Mouse (Mus musculus): ENCODE results near the gene Rpl23a.
"Not testable (repeated sequence)": the region's sequence is repeated elsewhere in the genome, so short reads cannot be mapped to it uniquely, and the experiment has no call there.

Gene Rpl23a

GRCm38 (mm10) chr11:78184702-78185101 lies 1.3 kb upstream of the Rpl23a start:
- DNase-seq (ENCODE audit: low read depth, low spot score): not testable (repeated sequence)

GRCm38 (mm10) chr11:78183884-78184514 lies 615 bp upstream of the Rpl23a start:
- DNase-seq (ENCODE audit: low read depth, low spot score): no peak

- DNase-seq (ENCODE audit: low read depth, low spot score): no peak
Observed at GRCm38 (mm10) chr11:78182450-78182849, 934 bp downstream of the Rpl23a start.

GRCm38 (mm10) chr11:78181830-78182357 lies 1.5 kb downstream of the Rpl23a start:
- DNase-seq (ENCODE audit: low read depth, low spot score): no peak

GRCm38 (mm10) chr11:78180081-78180761 lies 3.2 kb downstream of the Rpl23a start:
- no peak for DNase-seq (ENCODE audit: low read depth, low spot score)

- no peak for DNase-seq (ENCODE audit: low read depth, low spot score)
Observed at GRCm38 (mm10) chr11:78179438-78179999, 3.9 kb downstream of the Rpl23a start.

GRCm38 (mm10) chr11:78178859-78179437 lies 4.4 kb downstream of the Rpl23a start:
- DNase-seq (ENCODE audit: low read depth, low spot score): peak; percentile 65

- peak; percentile 97 for DNase-seq (ENCODE audit: low read depth, low spot score)
Observed at GRCm38 (mm10) chr11:78177903-78178858, 5.2 kb downstream of the Rpl23a start.

- DNase-seq (ENCODE audit: low read depth, low spot score): peak; percentile 50
Observed at GRCm38 (mm10) chr11:78177437-78177836, 5.9 kb downstream of the Rpl23a start.

GRCm38 (mm10) chr11:78176905-78177331 lies 6.5 kb downstream of the Rpl23a start:
- DNase-seq (ENCODE audit: low read depth, low spot score): no peak

GRCm38 (mm10) chr11:78176402-78176862 lies 7.0 kb downstream of the Rpl23a start, which contains the start of the genes Nek8 and Tlcd1:
Nek8 (minus strand) TSS chr11:78176675.
Tlcd1 (plus strand) TSS chr11:78176711.
- peak; percentile 91 for DNase-seq (ENCODE audit: low read depth, low spot score)

GRCm38 (mm10) chr11:78175771-78176401 lies 7.5 kb downstream of the Rpl23a start:
- no peak for DNase-seq (ENCODE audit: low read depth, low spot score)

- DNase-seq (ENCODE audit: low read depth, low spot score): no peak
Observed at GRCm38 (mm10) chr11:78174506-78174905, 8.9 kb downstream of the Rpl23a start.

GRCm38 (mm10) chr11:78172748-78173383 lies 10.5 kb downstream of the Rpl23a start:
- DNase-seq (ENCODE audit: low read depth, low spot score): no peak

GRCm38 (mm10) chr11:78172034-78172747 lies 11.2 kb downstream of the Rpl23a start:
- DNase-seq (ENCODE audit: low read depth, low spot score): no peak

GRCm38 (mm10) chr11:78171328-78171727 lies 12.1 kb downstream of the Rpl23a start:
- DNase-seq (ENCODE audit: low read depth, low spot score): no peak

- DNase-seq (ENCODE audit: low read depth, low spot score): no peak
Observed at GRCm38 (mm10) chr11:78170306-78170705, 13.1 kb downstream of the Rpl23a start.

GRCm38 (mm10) chr11:78168541-78169468 lies 14.6 kb downstream of the Rpl23a start:
- no peak for DNase-seq (ENCODE audit: low read depth, low spot score)

Data from mesoderm, embryonic 11.5 days (tissue).